Mouse (Mus musculus) hindbrain, embryonic 14.5 days (tissue): ENCODE results near the gene Blvrb. TPM values are rescaled to one million over a fixed set of nuclear protein-coding genes. Genes with fewer than 3 reads are reported as not detected.

Experiments
- ATAC-seq: fragments of 200-750 bp; cut with Nextera tagmentation; 2 replicates; pipeline ENCODE4 v1.8.0; 2017; ENCODE audit warnings: moderate number of reproducible peaks, mild to moderate bottlenecking, moderate TSS enrichment, moderate library complexity; ENCODE audit not compliant: low FRiP score
- DNase-seq: peaks from one replicate; pipeline ENCODE4 v3.0.0-alpha.2; 2015; ENCODE audit warnings: low spot score
- H3K27ac ChIP-seq: fragments of 300-500 bp; sonication (generic); 2 replicates; pipeline ENCODE4 v1.5.1; 2014; ENCODE audit warnings: mild to moderate bottlenecking, moderate library complexity
- H3K27me3 ChIP-seq: fragments of 300-500 bp; sonication (generic); 2 replicates; pipeline ENCODE4 v1.6.1; 2014; ENCODE audit warnings: mild to moderate bottlenecking, low read length, mixed read lengths; ENCODE audit not compliant: control insufficient read depth, insufficient read depth
- H3K36me3 ChIP-seq: fragments of 300-500 bp; sonication (generic); replicated peaks from 2 replicates; pipeline ENCODE4 v1.6.1; 2014; ENCODE audit not compliant: control insufficient read depth, insufficient read depth
- H3K4me1 ChIP-seq: fragments of 300-500 bp; sonication (generic); replicated peaks from 2 replicates; pipeline ENCODE4 v1.6.1; 2014; ENCODE audit warnings: antibody characterized with exemption, low read length, mixed read lengths; ENCODE audit not compliant: control insufficient read depth, insufficient read depth
- H3K4me2 ChIP-seq: fragments of 300-500 bp; sonication (generic); replicated peaks from 2 replicates; pipeline ENCODE4 v1.6.1; 2014; ENCODE audit warnings: mild to moderate bottlenecking, moderate library complexity
- H3K4me3 ChIP-seq: fragments of 300-500 bp; sonication (generic); replicated peaks from 2 replicates; pipeline ENCODE4 v1.5.1; 2014; ENCODE audit warnings: mild to moderate bottlenecking, low read length
- H3K9ac ChIP-seq: fragments of 300-500 bp; sonication (generic); 2 replicates; pipeline ENCODE4 v1.6.1; 2014
- H3K9me3 ChIP-seq: fragments of 300-500 bp; sonication (generic); 2 replicates; pipeline ENCODE4 v1.6.1; 2016; ENCODE audit warnings: low read length; ENCODE audit not compliant: control insufficient read depth
- WGBS: fragments of 180-500 bp; shearing (Covaris S2); extraction: QIAGEN DNeasy Blood & Tissue Kit; methylation state at CpG from one replicate; pipeline ENCODE4 v1.1.7; 2014; 5-methylcytosine and 5-hydroxymethylcytosine counted together
- polyA plus RNA-seq: library from polyadenylated mRNA; unstranded; fragments of >200 nt; fragmentation: Nextera tagmentation; extraction: Ambion mirVana; gene quantifications from 2 replicates; pipeline ENCODE4 v1.2.1, GENCODE M21; 2014

The Blvrb gene
- polyA plus RNA-seq, 1 experiment from 2014 or later: 25.4 TPM

- Histone ChIP-seq H3K27me3 (no peaks in the 10 kb centered on the region), H3K9me3 (no peaks in the 10 kb centered on the region), H3K9ac (peak within 1 kb of the TSS; percentile 60), H3K4me2 (peak within 1 kb of the TSS; percentile 63), H3K27ac (peak within 1 kb of the TSS; percentile 81), H3K4me3 (peak within 1 kb of the TSS; percentile 53), H3K36me3 (no peaks in the 10 kb centered on the region), H3K4me1 (0 out of 2 replicates have a peak, but pooled peaks cover 6% of the 10 kb centered on the region)
- ATAC-seq: peak; percentile 97
- WGBS: under 1% methylated on average over 77 of the region's 80 CpGs
- DNase-seq: peak; percentile 98
Observed at GRCm38 (mm10) chr7:27486770-27487697, 39.3 kb downstream of the Blvrb start, which contains the start of gene Sertad1. Gene Sertad1 (plus strand): TSS chr7:27486910.

- peak overlapping the region; percentile 53 for H3K4me3 ChIP-seq
- H3K9ac ChIP-seq: peak overlapping the region; percentile 60
- H3K36me3 ChIP-seq: no peaks in the 10 kb centered on the region
- 0 out of 2 replicates have a peak, but pooled peaks cover 6% of the 10 kb centered on the region for H3K4me1 ChIP-seq
- no peaks in the 10 kb centered on the region for H3K27me3 ChIP-seq
- H3K9me3 ChIP-seq: no peaks in the 10 kb centered on the region
- ATAC-seq (no peak), DNase-seq (no peak)
- peak overlapping the region; percentile 81; the same call in 1 of the 2 replicates for H3K27ac ChIP-seq
- peak overlapping the region; percentile 63 for H3K4me2 ChIP-seq
- WGBS: 3% methylated on average over 13 of the region's 13 CpGs
Observed at GRCm38 (mm10) chr7:27487740-27488268, 40.0 kb downstream of the Blvrb start.

GRCm38 (mm10) chr7:27489270-27489869 lies 41.6 kb downstream of the Blvrb start:
- H3K27me3 ChIP-seq: no peaks in the 10 kb centered on the region
- no peaks in the 10 kb centered on the region for H3K36me3 ChIP-seq
- no peaks in the 10 kb centered on the region for H3K9me3 ChIP-seq
- 0 out of 2 replicates have a peak, but pooled peaks cover 6% of the 10 kb centered on the region for H3K4me1 ChIP-seq
- DNase-seq: no peak
- no peak overlapping the region for H3K27ac ChIP-seq
- no peak overlapping the region for H3K4me3 ChIP-seq
- H3K4me2 ChIP-seq: no peak overlapping the region
- no peak overlapping the region for H3K9ac ChIP-seq
- no peak for ATAC-seq
- WGBS: 92% methylated on average over 25 of the region's 25 CpGs

- DNase-seq (no peak), ATAC-seq (no peak)
- peak overlapping the region; percentile 16; the same call in 1 of the 2 replicates for H3K9ac ChIP-seq
- peak overlapping the region; percentile 19 for H3K4me3 ChIP-seq
- H3K9me3 ChIP-seq: no peaks in the 10 kb centered on the region
- peak overlapping the region; percentile 29; the same call in 1 of the 2 replicates for H3K27ac ChIP-seq
- no peaks in the 10 kb centered on the region for H3K36me3 ChIP-seq
- no peaks in the 10 kb centered on the region for H3K27me3 ChIP-seq
- 40% methylated on average over 4 of the region's 4 CpGs for WGBS
- H3K4me2 ChIP-seq: peak overlapping the region; percentile 48
- 0 out of 2 replicates have a peak, but pooled peaks cover 6% of the 10 kb centered on the region for H3K4me1 ChIP-seq
Observed at GRCm38 (mm10) chr7:27490227-27490542, 42.4 kb downstream of the Blvrb start.

- Histone ChIP-seq H3K4me2 (peak overlapping the region; percentile 48), H3K9me3 (no peaks in the 10 kb centered on the region), H3K4me1 (0 out of 2 replicates have a peak, but pooled peaks cover 6% of the 10 kb centered on the region), H3K4me3 (peak overlapping the region; percentile 19), H3K27me3 (no peaks in the 10 kb centered on the region), H3K36me3 (no peaks in the 10 kb centered on the region), H3K27ac (peak overlapping the region; percentile 29; the same call in 1 of the 2 replicates), H3K9ac (peak overlapping the region; percentile 16)
- peak; percentile 46 for DNase-seq
- WGBS: 2% methylated on average over 32 of the region's 33 CpGs
- ATAC-seq: 0 out of 2 replicates have a peak, but pooled peaks have one; percentile 7
Observed at GRCm38 (mm10) chr7:27490543-27491329, 43.0 kb downstream of the Blvrb start.

GRCm38 (mm10) chr7:27491856-27492255 lies 44.1 kb downstream of the Blvrb start:
- H3K4me2 ChIP-seq: no peak overlapping the region
- no peaks in the 10 kb centered on the region for H3K36me3 ChIP-seq
- no peak overlapping the region for H3K9ac ChIP-seq
- no peak overlapping the region for H3K4me3 ChIP-seq
- WGBS: 70% methylated on average over 7 of the region's 7 CpGs
- H3K4me1 ChIP-seq: 0 out of 2 replicates have a peak, but pooled peaks cover 6% of the 10 kb centered on the region
- H3K27ac ChIP-seq: no peak overlapping the region
- no peaks in the 10 kb centered on the region for H3K9me3 ChIP-seq
- ATAC-seq (no peak), DNase-seq (no peak)
- no peaks in the 10 kb centered on the region for H3K27me3 ChIP-seq

GRCm38 (mm10) chr7:27493022-27493421 lies 45.2 kb downstream of the Blvrb start:
- H3K9ac ChIP-seq: no peak overlapping the region
- WGBS: 74% methylated on average over 3 of the region's 3 CpGs
- no peak for ATAC-seq

GRCm38 (mm10) chr7:27493450-27493849 lies 45.7 kb downstream of the Blvrb start:
- no peak for DNase-seq
- ATAC-seq: no peak
- Histone ChIP-seq H3K27me3 (no peaks in the 10 kb centered on the region), H3K36me3 (no peaks in the 10 kb centered on the region), H3K9me3 (no peaks in the 10 kb centered on the region), H3K4me2 (no peak overlapping the region), H3K27ac (no peak overlapping the region), H3K9ac (no peak overlapping the region), H3K4me1 (no peaks in the 10 kb centered on the region), H3K4me3 (no peak overlapping the region)
- whole genome bisulfite sequencing: 91% methylated on average over 5 of the region's 5 CpGs

More at GRCm38 (mm10) chr7:27493022-27493421, 45.2 kb downstream of the Blvrb start:
- no peaks in the 10 kb centered on the region for H3K27me3 ChIP-seq
- no peak overlapping the region for H3K4me2 ChIP-seq
- H3K4me1 ChIP-seq: 0 out of 2 replicates have a peak, but pooled peaks cover 1% of the 10 kb centered on the region
- no peaks in the 10 kb centered on the region for H3K9me3 ChIP-seq
- H3K4me3 ChIP-seq: no peak overlapping the region
- H3K27ac ChIP-seq: no peak overlapping the region
- no peak for DNase-seq
- H3K36me3 ChIP-seq: no peaks in the 10 kb centered on the region
